Mouse (Mus musculus): ENCODE data around the gene Gm21488.
"Not testable (repeated sequence)": the region's sequence is repeated elsewhere in the genome, so short reads cannot be mapped to it uniquely, and the experiment has no call there.

Gm21488 gene

DNA sequence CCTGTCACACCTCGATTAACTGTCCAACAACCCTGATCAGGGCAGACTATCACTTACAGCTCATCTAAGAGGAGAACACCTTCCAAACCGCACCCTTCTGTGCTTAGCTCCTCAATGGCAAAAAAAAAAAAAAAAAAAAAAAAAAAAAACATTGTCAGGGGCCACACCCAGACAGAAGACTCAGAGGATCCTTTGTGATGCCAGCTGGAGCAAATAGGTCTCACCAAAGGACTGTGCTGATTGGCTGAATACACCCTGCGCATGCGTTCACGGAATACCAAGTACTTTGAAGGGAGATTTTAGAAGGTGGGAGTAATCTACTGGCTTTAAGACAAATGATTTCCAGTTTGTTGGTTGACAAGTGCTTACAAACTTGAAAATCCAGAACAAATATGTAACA is at the start of gene Gm21488:
Gene Gm21488 (minus strand): TSS at position 101 of the 400 bp plus-strand sequence.
- not testable (repeated sequence) for ATAC-seq (ENCODE audit: insufficient number of reproducible peaks, low FRiP score, low TSS enrichment)
